Mouse (Mus musculus) c-Kit-negative CD71-positive TER-119-positive erythroid progenitor cells, embryonic 14.5 days (primary cell): Measurements from ENCODE around the gene Pml.

Experiments used
- DNase-seq: peaks from one replicate; pipeline ENCODE4 v3.0.0-alpha.2; 2013; ENCODE audit warnings: low read depth, low spot score

Pml gene

GRCm38 (mm10) chr9:58241780-58242485 lies 7.7 kb downstream of the Pml start:
- DNase-seq: no peak

- no peak for DNase-seq
Observed at GRCm38 (mm10) chr9:58234502-58235015, 15.0 kb downstream of the Pml start.

- no peak for DNase-seq
Observed at GRCm38 (mm10) chr9:58232374-58232773, 17.2 kb downstream of the Pml start.

- no peak for DNase-seq
Observed at GRCm38 (mm10) chr9:58231746-58232145, 17.8 kb downstream of the Pml start.

- no peak for DNase-seq
Observed at GRCm38 (mm10) chr9:58228777-58229466, 20.7 kb downstream of the Pml start.

- peak; percentile 70 for DNase-seq
Observed at GRCm38 (mm10) chr9:58225915-58226913, 23.4 kb downstream of the Pml start.

- DNase-seq: no peak
Observed at GRCm38 (mm10) chr9:58224356-58224755, 25.2 kb downstream of the Pml start.

- DNase-seq: peak; percentile 31
Observed at GRCm38 (mm10) chr9:58220218-58220903, 29.2 kb downstream of the Pml start.

GRCm38 (mm10) chr9:58218539-58218938 lies 31.0 kb downstream of the Pml start:
- DNase-seq: no peak

GRCm38 (mm10) chr9:58216402-58216801 lies 33.2 kb downstream of the Pml start:
- DNase-seq: peak; percentile 36

GRCm38 (mm10) chr9:58214519-58215180 lies 34.9 kb downstream of the Pml start:
- DNase-seq: peak; percentile 59

GRCm38 (mm10) chr9:58213865-58214264 lies 35.7 kb downstream of the Pml start:
- DNase-seq: peak; percentile 72

- DNase-seq: peak; percentile 24
Observed at GRCm38 (mm10) chr9:58213377-58213776, 36.2 kb downstream of the Pml start.

- no peak for DNase-seq
Observed at GRCm38 (mm10) chr9:58210304-58210627, 39.3 kb downstream of the Pml start.

- no peak for DNase-seq
Observed at GRCm38 (mm10) chr9:58209462-58210303, 39.9 kb downstream of the Pml start.

- no peak for DNase-seq
Observed at GRCm38 (mm10) chr9:58206013-58206412, 43.6 kb downstream of the Pml start.

GRCm38 (mm10) chr9:58204448-58205000 lies 45.1 kb downstream of the Pml start:
- DNase-seq: peak; percentile 68

- no peak for DNase-seq
Observed at GRCm38 (mm10) chr9:58203516-58204447, 45.8 kb downstream of the Pml start, which contains the start of the genes Islr and Islr2. Gene Islr (minus strand): TSS chr9:58204306. Gene Islr2 (minus strand): TSS chr9:58204319.
